Mouse (Mus musculus): ENCODE measurements at regions not wholly inside any gene's neighbourhood (a gene's known extent, or its start where the extent isn't known, plus 50 kb on each side); places are given as distances from the start of the nearest gene placed in this dataset.

DNA sequence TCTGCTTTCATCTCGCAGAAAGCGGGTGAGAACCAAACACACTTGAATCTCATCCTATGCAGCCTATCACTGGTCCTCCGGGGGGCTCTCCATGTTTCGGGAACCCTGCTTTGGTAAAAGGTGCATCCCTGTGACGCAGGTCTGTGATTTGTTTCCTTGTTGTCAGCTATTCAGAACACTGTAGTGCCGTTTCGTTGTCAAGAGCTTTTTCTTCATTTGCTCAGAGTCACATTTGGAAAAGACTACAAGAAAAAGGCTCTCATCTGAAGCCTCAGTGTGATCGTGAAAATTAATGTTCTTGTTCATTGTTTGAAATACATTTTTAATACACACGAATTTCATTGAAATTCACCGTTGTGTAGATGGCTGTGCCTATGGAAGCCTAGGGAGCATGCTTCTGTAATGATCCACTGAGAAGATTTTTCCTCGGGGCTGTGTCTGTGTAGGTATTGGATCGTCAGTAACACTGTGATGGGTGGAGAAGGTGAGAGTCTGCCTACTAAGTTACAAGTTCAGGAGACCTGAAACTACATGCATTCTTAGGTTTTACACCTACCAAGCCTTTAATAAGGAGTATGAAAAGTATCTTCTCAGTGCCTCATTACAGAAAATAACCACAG lies 112.0 kb upstream of the Paqr3 start:
- DNase-seq (ENCODE audit: low spot score): no peak

- peak; percentile 64 for DNase-seq (ENCODE audit: low spot score)
Measured at GRCm38 (mm10) chr5:97222489-97223237, 111.3 kb upstream of the Paqr3 start.

GRCm38 (mm10) chr5:97218712-97219111 lies 107.3 kb upstream of the Paqr3 start:
- no peak for DNase-seq (ENCODE audit: low spot score)

DNA sequence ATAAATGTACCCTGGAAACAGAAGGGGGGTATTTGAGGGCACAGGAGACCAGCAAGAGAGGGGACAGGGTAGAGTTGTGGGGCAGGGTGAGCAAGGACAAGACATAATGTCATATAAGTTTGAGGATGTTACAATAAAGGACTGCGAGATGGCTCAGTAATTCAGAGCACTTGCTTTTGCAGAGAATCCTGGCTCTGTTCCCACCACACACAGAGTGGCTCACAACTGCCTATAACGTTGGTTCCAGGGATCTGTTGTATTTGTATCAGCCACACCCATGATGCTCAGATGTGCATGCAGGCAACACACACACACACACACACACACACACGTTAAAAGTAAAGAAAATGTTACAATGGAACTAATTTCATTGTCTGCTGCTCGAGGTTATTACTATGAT lies 94.2 kb upstream of the Paqr3 start:
- DNase-seq (ENCODE audit: low spot score): no peak

DNA sequence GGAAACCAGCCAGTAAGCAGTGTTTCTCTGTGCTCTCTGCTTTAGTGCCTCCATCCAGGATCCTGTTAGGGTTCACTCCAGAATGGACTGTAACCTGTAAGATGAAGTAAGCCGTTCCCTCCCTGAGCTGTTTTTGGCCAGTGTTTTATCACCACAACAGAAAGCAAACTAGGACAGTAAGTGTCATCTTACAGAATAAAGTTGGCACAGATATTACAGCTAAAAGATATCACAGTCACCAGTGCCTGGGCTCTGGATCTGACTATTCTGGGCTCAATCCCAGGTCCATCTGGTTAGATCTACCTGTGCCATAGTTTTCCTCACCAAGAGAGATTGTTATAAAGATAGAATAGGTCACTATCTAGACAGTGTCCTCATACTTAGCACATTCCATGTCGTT lies 92.9 kb upstream of the Paqr3 start:
- no peak for DNase-seq (ENCODE audit: low spot score)

- DNase-seq (ENCODE audit: low spot score): no peak
Measured at GRCm38 (mm10) chr5:97203646-97204045, 92.2 kb upstream of the Paqr3 start.

DNA sequence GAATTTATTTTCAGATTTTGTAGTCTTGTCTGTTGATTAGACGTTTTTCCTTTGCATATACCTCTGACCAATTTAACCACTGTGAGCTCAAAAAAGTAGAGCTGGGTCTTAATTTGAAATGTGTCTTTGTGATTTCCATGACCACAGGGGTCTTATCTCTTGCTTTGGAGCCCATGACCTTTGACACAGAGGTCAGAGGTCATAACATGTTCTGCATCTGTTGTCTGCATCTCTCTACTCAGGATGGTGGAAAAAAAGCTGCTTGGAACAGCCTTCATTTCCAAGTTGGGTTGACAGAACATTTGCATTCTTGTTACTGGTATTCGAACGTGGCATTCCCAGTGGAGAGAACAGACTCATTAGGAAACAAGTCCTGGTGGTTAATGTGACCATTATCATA lies 91.2 kb upstream of the Paqr3 start:
- no peak for DNase-seq (ENCODE audit: low spot score)

- no peak for DNase-seq (ENCODE audit: low spot score)
Measured at GRCm38 (mm10) chr5:97200655-97201054, 89.3 kb upstream of the Paqr3 start.

DNA sequence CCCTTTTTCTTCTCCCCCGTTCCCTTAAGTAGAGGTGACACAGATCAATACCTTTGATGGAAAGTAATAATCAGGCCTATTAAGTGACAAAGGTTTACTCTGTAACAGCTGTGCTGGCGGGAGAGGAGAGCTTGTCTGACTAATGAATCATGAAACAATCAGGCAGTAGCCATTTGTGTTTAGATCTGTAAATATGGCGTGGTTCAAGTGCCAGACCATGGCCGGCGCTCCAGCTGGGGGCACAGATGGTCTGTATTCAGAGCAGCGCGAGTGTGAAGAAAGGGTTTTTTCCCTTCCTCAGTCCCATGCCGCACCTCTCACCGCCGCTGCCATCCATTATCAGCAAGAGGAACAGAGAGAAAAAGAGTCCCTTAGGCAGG lies 83.9 kb upstream of the Paqr3 start:
- peak; percentile 76 for DNase-seq (ENCODE audit: low spot score)

DNA sequence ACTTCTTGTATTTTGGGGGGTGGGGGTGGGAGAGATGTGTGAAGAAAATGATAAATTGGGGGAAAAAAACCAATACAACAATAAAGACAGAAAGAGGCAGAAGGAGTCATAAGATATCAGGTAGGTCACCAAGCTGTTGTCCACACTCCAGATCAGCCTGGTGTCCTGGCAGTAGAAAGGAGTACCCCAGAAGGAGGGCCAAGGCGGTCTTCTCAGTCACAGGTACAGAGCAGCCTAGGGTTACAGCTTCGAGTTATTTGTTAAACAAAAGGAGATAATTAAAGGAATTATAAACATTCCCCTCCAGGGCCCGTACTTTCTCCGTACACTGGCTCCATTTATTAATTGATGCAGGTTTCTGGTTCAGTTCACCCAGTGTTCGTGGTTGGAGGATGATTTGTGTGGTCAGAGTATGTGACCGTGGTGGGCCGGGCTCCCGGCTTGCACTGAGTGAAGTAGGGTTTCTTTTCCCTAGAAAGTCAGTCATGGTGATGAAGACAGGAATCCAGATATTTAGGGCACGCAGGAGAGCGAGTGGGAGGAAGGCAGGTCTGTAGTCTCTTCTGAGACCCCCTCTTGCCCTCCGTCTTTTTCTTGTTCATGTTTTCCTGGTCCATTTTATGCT lies 83.4 kb upstream of the Paqr3 start:
- peak; percentile 79 for DNase-seq (ENCODE audit: low spot score)

DNA sequence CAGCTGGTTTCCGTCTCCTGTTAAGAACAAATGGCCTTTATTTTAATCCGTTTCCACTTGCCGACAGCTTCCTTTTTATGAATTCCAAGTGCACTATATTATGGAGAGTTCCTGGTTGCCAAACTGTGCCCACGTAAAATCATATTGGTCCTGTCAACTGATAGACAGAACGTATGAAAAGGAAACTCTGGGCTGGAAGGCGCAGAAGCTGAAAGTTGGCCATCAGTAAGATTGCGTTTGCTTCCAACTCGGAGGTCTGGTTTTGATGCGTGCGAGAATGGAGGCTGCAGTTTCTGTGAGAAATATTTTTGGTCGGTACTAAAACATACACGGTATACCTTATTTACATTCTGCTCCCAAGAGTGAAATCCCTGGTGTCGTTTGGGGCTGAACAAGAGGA lies 81.3 kb upstream of the Paqr3 start:
- no peak for DNase-seq (ENCODE audit: low spot score)

- no peak for DNase-seq (ENCODE audit: low spot score)
Measured at GRCm38 (mm10) chr5:97190695-97191094, 79.3 kb upstream of the Paqr3 start.

- DNase-seq (ENCODE audit: low spot score): no peak
Measured at GRCm38 (mm10) chr5:97184512-97184911, 73.1 kb upstream of the Paqr3 start.

DNA sequence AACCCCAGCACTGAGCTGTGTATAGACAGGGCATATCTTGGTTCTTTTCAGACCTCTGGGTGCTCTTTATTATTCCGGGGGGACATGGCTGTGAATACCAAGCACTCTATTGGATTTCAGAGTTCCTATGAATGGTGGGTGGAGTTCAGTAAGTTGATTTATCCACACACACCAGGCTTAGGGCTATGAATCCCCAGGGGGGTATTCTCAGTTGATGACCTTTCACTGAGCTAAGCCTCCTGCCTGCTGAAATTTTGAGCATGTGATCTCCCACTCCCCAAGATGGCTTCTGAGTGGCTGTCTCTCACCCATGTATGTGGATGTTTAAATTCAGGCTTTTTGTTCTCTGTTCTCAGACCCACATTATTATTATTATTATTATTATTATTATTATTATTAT lies 69.9 kb upstream of the Paqr3 start:
- DNase-seq (ENCODE audit: low spot score): no peak

DNA sequence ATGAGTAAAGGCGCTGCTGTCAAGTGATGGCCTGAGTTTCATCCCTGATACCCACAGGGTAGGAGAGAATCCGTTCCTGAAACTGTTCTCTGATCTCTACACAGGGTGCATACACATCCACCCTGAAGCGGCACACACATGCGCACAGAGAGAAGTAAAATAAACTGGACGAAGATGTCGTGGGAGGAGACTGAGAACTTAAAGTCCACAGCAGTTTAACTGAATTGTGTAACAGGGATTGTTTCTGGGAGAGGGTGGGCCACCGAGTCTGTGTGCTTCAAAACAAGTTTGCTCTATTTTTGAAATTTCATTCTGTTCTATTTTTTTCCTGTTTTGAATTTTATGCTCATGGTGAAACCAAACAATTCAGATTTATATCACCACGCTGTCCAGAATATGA lies 63.0 kb upstream of the Paqr3 start:
- DNase-seq (ENCODE audit: low spot score): no peak

DNA sequence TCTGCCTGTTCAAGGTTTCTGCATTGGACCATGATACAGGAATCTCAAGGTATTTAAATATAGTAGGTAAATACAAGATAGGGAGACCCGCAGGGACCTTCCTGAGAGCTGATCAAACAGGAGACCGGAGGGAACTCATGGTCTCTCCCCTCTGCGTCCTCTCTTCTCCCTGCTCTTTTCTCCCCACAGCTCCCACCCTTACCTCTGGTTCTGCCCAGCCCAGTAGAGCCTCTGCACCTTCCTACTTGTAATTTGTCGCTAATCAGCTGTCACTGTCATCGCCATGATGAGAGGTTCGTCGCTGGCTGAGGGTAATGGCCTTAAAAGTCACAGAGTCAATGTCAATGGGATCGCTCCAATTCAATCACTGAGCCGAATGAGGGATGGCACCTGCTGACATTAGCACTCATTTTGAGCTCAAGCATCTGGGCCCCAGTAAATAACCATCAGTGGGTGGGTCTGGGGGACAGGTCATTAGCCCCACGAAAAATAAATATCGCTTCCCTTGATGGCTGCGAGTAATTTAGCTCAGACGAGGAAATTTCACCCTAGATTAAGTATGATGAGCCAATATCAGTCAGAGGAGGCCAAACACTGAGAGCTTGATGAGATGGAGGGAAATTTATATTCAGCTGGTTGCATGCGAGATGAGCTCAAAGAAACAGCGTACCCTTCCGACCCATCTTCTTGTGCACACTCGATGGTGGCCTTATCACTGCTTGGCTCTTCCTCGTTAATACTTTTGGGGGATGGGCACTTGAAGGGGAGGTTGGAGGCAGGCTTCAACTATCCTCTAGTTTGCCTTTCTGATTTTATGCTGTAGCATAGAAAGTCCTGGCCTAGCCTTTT lies 56.2 kb upstream of the Paqr3 start:
- peak; percentile 31 for DNase-seq (ENCODE audit: low spot score)

DNA sequence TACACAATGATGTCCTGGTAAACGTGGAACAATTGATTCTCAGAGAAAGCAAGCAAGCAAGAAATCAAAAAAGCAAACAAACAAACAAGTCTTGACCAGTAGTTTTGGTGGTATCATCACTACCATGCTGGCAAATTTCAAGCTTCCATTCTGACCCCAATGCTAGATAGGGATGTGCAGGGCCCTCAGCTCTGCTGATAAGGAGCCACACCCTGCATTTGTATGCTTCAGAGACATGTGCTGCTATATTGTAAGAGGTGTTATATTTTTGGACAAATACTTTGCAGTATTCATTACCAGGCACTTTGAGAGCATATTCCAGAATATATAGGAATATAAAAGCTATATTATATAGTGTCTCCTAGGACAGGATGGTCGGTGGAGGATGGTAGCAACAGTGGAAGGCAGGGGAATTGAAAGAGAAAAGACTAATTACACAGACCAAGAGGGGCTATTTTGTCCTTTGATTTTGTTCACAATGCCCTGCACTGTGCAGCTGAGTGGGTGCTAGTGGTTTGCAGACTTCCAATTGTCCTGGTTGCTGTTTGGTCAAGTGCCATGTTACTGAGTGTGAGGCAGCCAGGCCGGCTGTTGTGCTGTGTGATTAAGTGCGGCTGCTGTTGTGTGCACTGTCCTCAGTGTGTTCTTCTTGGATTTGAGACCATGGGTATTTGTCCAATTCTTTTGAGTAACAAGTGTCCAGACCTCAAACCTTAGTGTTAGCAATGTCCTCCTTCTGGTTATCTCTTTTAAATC lies 54.9 kb upstream of the Paqr3 start:
- no peak for DNase-seq (ENCODE audit: low spot score)
